Mouse (Mus musculus): ENCODE results near the gene Tmem229b.

DNA sequence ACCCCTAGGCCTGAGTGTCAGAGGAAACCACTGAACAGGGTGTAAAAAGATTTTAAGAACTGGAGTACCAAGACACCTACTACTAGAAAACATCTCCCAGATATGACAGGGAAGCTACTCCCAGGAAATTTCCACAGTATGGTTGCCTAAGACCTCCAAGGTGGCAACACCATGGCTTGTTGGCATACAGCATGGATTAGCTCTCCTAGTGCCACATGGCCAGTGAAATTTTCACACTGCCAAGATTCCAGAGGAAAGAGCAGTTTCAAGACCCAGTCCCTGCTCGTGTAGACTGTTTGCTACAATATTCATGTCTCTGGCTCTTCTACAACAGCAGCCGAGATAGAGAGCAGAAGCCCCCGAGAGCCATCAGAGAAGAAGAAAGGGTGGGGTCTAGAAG lies 4.4 kb downstream of the Tmem229b start:
- no peak for TF ChIP-seq POLR2A (IDR thresholded peaks at IDR 0.05; ENCODE audit: insufficient read depth, low read depth, low read length)
- TF ChIP-seq CTCF (IDR thresholded peaks at IDR 0.05), result no peak
- TF ChIP-seq EP300 (IDR thresholded peaks at IDR 0.05; ENCODE audit: insufficient read depth, low read depth, low read length), result no peak

All from heart, adult 2 months (tissue).